Mouse (Mus musculus) ES-E14 (cell line): ENCODE measurements around the gene Gpkow. TPM values are rescaled to one million over a fixed set of nuclear protein-coding genes. Genes with fewer than 3 reads are reported as not detected.

ENCODE experiments used
- DNase-seq: peaks from one replicate; pipeline ENCODE4 v3.0.0-alpha.2; 2013; ENCODE audit warnings: low read depth, low spot score
- H3K27ac ChIP-seq: 2 replicates; pipeline ENCODE4 v1.5.1; 2012; ENCODE audit warnings: low read depth, mild to moderate bottlenecking, low read length, moderate library complexity, mixed read lengths; ENCODE audit not compliant: poor library complexity, insufficient read depth, severe bottlenecking
- H3K36me3 ChIP-seq: 2 replicates; pipeline ENCODE4 v1.6.1; 2012; ENCODE audit warnings: mild to moderate bottlenecking, low read length, moderate library complexity, mixed read lengths; ENCODE audit not compliant: control insufficient read depth, poor library complexity, insufficient read depth, severe bottlenecking
- H3K4me1 ChIP-seq, 2 experiments: fragments of 150-350 bp in 1 of 2; sonication (generic) in 1 of 2; 2 replicates each; pipeline ENCODE4 v1.6.1; 2012; ENCODE audit warnings: low read length in 2 of 2, mild to moderate bottlenecking in 1 of 2, mixed read lengths in 1 of 2; ENCODE audit not compliant: control insufficient read depth in 2 of 2, insufficient read depth in 2 of 2, poor library complexity in 1 of 2
- H3K4me3 ChIP-seq, 2 experiments: fragments of 150-350 bp in 1 of 2; sonication (generic) in 1 of 2; 2 replicates each; pipeline ENCODE4 v1.5.1; 2012; ENCODE audit warnings: low read length in 2 of 2, low read depth in 1 of 2, mild to moderate bottlenecking in 1 of 2, mixed read lengths in 1 of 2; ENCODE audit not compliant: insufficient read depth in 1 of 2, poor library complexity in 1 of 2, severe bottlenecking in 1 of 2
- H3K9ac ChIP-seq: 2 replicates; pipeline ENCODE4 v1.6.1; 2012; ENCODE audit warnings: low read depth, mild to moderate bottlenecking, low read length, mixed read lengths; ENCODE audit not compliant: poor library complexity, insufficient read depth, severe bottlenecking
- H3K9me3 ChIP-seq: fragments of 150-350 bp; sonication (generic); 2 replicates; pipeline ENCODE4 v1.6.1; 2012; ENCODE audit warnings: low read depth, mild to moderate bottlenecking, low read length; ENCODE audit not compliant: control insufficient read depth, insufficient read depth
- CHD2 ChIP-seq: IDR thresholded peaks from 2 replicates; pipeline ENCODE4 v1.6.1; 2014; ENCODE audit warnings: mild to moderate bottlenecking, low read depth, low read length, inconsistent platforms
- HCFC1 ChIP-seq: IDR thresholded peaks from 2 replicates; pipeline ENCODE4 v1.6.1; 2012; ENCODE audit warnings: low read length, inconsistent platforms, borderline replicate concordance; ENCODE audit not compliant: insufficient read depth
- MAFK ChIP-seq: IDR thresholded peaks from 2 replicates; pipeline ENCODE4 v1.6.1; 2014; ENCODE audit warnings: mild to moderate bottlenecking, low read depth, low read length, inconsistent platforms; ENCODE audit not compliant: insufficient read depth
- ZC3H11A ChIP-seq: IDR thresholded peaks from 2 replicates; pipeline ENCODE4 v1.6.1; 2012; ENCODE audit warnings: low read depth, mild to moderate bottlenecking, inconsistent platforms, low read length, borderline replicate concordance
- ZNF384 ChIP-seq: IDR thresholded peaks from 2 replicates; pipeline ENCODE4 v1.6.1; 2012; ENCODE audit warnings: low read depth, low read length, inconsistent platforms
- in situ Hi-C, 2 experiments: fragments of 600-800 bp; cut with MboI; formaldehyde crosslinking; loops; one replicate each; pipeline ENCODE4 v1.15.1; 2025; ENCODE audit warnings: low sequenced_read_pairs in 2 of 2, inconsistent platforms in 1 of 2; ENCODE audit not compliant: unreplicated experiment in 2 of 2
- total RNA-seq: library from RNA; depleted of rRNA; stranded (reverse); fragments of 300-350 nt; gene quantifications from 2 replicates; pipeline ENCODE4 v1.2.3, GENCODE M21; 2012

Gene Gpkow
- total RNA-seq, 1 experiment = 11.5 TPM

GRCm38 (mm10) chrX:7721514-7722281, 24.8 kb downstream of the Gpkow start, which contains the start of gene Gm45208:
Gm45208 (plus strand) TSS chrX:7722245.
- peak within 1 kb of the TSS; percentile 68 to 99 for H3K4me3 ChIP-seq
- H3K27ac ChIP-seq = peak within 1 kb of the TSS; percentile 98
- no peaks in the 10 kb centered on the region for H3K9me3 ChIP-seq
- peaks cover 0 to 7% of the 10 kb centered on the region in 2 experiments; a peak in 2 of 4 replicates for H3K4me1 ChIP-seq
- peaks cover 16% of the 10 kb centered on the region; the same call in 1 of the 2 replicates for H3K36me3 ChIP-seq
- no peak for DNase-seq
- TF ChIP-seq CHD2 = no peak
- TF ChIP-seq ZC3H11A = no peak
- TF ChIP-seq ZNF384 = no peak
- no peak for TF ChIP-seq HCFC1
- no peak for TF ChIP-seq MAFK
- H3K9ac ChIP-seq = peak within 1 kb of the TSS; percentile 90
- in situ Hi-C loops = no loop called here

- peak overlapping the region; percentile 90 for H3K9ac ChIP-seq
- H3K36me3 ChIP-seq = peaks cover 21% of the 10 kb centered on the region
- in situ Hi-C loops = no loop called here
- DNase-seq = no peak
- no peaks in the 10 kb centered on the region for H3K9me3 ChIP-seq
- peak overlapping the region; percentile 68 to 99 for H3K4me3 ChIP-seq
- H3K4me1 ChIP-seq = peaks cover 0 to 8% of the 10 kb centered on the region in 2 experiments; a peak in 2 of 4 replicates
- H3K27ac ChIP-seq = peak overlapping the region; percentile 98
- TF ChIP-seq MAFK = no peak
- TF ChIP-seq HCFC1 = no peak
- no peak for TF ChIP-seq CHD2
- TF ChIP-seq ZNF384 = no peak
These were observed 25.3 kb downstream of the Gpkow start for GRCm38 (mm10) chrX:7722282-7722611.

- Histone ChIP-seq H3K27ac (peak overlapping the region; percentile 98), H3K9ac (peak overlapping the region; percentile 90), H3K4me1 (peaks cover 0 to 8% of the 10 kb centered on the region in 2 experiments; a peak in 2 of 4 replicates), H3K4me3 (peak overlapping the region; percentile 68 to 99), H3K36me3 (peaks cover 25% of the 10 kb centered on the region), H3K9me3 (no peaks in the 10 kb centered on the region)
- TF ChIP-seq HCFC1 (no peak), CHD2 (no peak), ZNF384 (no peak), MAFK (no peak), ZC3H11A (no peak)
- in situ Hi-C loops = no loop called here
- DNase-seq = peak; percentile 69
These were observed 25.8 kb downstream of the Gpkow start for GRCm38 (mm10) chrX:7722691-7723090.

GRCm38 (mm10) chrX:7724135-7724534, 27.2 kb downstream of the Gpkow start:
- in situ Hi-C loops = no loop called here
- Histone ChIP-seq H3K27ac (peak overlapping the region; percentile 98; the same call in 1 of the 2 replicates), H3K9me3 (no peaks in the 10 kb centered on the region), H3K9ac (peak overlapping the region; percentile 44; the same call in 1 of the 2 replicates), H3K4me1 (peaks cover 0 to 8% of the 10 kb centered on the region in 2 experiments; a peak in 2 of 4 replicates), H3K4me3 (peak overlapping the region in 1 of 2 experiments; percentile 68; a peak in 2 of 4 replicates), H3K36me3 (peaks cover 26% of the 10 kb centered on the region)
- no peak for DNase-seq
- no peak for TF ChIP-seq ZNF384
- TF ChIP-seq CHD2 = no peak
- no peak for TF ChIP-seq HCFC1
- TF ChIP-seq MAFK = no peak
- no peak for TF ChIP-seq ZC3H11A
